In the genomic region with DNA sequence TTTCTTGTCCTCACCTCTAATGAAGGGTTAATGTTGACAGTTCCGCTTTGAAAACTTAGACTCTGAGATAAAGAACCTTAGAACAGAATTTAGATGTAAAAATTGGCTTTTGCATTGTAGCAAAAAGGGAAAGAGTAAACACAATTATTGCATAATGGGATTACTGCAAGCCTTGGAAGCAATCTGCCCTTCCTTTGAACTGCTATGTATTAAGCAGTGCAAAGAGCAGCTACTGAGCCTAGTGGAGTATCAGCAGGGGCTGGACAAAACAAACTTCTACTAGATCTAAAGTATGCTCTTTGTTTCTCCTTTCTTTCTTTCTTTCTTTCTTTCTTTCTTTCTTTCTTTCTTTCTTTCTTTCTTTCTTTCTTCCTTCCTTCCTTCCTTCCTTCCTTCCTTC, we compare ENCODE assay signal across 27 mouse cellular contexts.
DNase-seq lines count a peak whose midpoint lies in the region; ATAC-seq and TF ChIP-seq lines count a peak whose summit lies in the region.
"Had no signal": no experiment of that assay in that cellular context is flagged by ENCODE, and none has a peak within 500 bp of the region (broad histone marks: within the 10 kb centered on the region; RNA-seq: fewer than 3 reads in every experiment).

No protein-coding gene starts in this region.

- H3K4me1 ChIP-seq in forebrain, embryonic 11.5 days (replicated peaks; ENCODE audit: control insufficient read depth, insufficient read depth, low read length) = no peaks in the 10 kb centered on the region
- peaks cover 14% of the 10 kb centered on the region for H3K4me1 ChIP-seq in forebrain, embryonic 10.5 days
- H3K4me1 ChIP-seq in lung, embryonic 16.5 days (replicated peaks; ENCODE audit: control insufficient read depth, insufficient read depth, low read length) = no peaks in the 10 kb centered on the region
- H3K4me1 ChIP-seq in lung, adult 2 months (ENCODE audit: control insufficient read depth, insufficient read depth, low read length) = no peaks in the 10 kb centered on the region
- H3K4me1 ChIP-seq: embryonic facial prominence, embryonic 10.5 days; embryonic facial prominence, embryonic 13.5 days; hindbrain, embryonic 12.5 days; hindbrain, embryonic 15.5 days had no signal

- DNase-seq in forebrain, embryonic 11.5 days (ENCODE audit: low spot score) = no peak
- no peak for DNase-seq in forebrain, embryonic 10.5 days (ENCODE audit: extremely low spot score, low spot score)
- no peak for DNase-seq in lung, adult 2 months
- DNase-seq in adipocyte (ENCODE audit: low spot score) = peak; percentile 4
- no peak for DNase-seq in adrenal gland, adult (ENCODE audit: inconsistent age in 2 of 2, low spot score in 1 of 2)
- DNase-seq: adrenal gland, adult 8-10 months; adrenal gland, postnatal 25 days; B cell, adult 2 months; cerebellum, adult 18-20 months; cerebellum, adult 9-10 months; cerebellum, postnatal 14 days; embryo, embryonic 11 days; forebrain, postnatal 0 days; gastrocnemius, adult 2 months; gastrocnemius, postnatal 14 days; heart, adult 11 months had no signal

- H3K27ac ChIP-seq in forebrain, embryonic 11.5 days (ENCODE audit: low read depth, low read length) = no peak overlapping the region
- no peak overlapping the region for H3K27ac ChIP-seq in forebrain, embryonic 10.5 days
- H3K27ac ChIP-seq in lung, embryonic 16.5 days (ENCODE audit: low read length) = no peak overlapping the region
- H3K27ac ChIP-seq: embryonic facial prominence, embryonic 10.5 days; embryonic facial prominence, embryonic 13.5 days; gastrocnemius, adult 2 months; hindbrain, embryonic 12.5 days; hindbrain, embryonic 15.5 days had no signal

- TF ChIP-seq POLR2A in lung, adult 2 months (IDR thresholded peaks at IDR 0.05; ENCODE audit: borderline replicate concordance, extremely low read depth, low read depth, low read length) = no peak

- no peaks in the 10 kb centered on the region for H3K9me3 ChIP-seq in forebrain, embryonic 11.5 days (ENCODE audit: control insufficient read depth, low read length)
- 0 out of 2 replicates have a peak, but pooled peaks cover 3% of the 10 kb centered on the region for H3K9me3 ChIP-seq in forebrain, embryonic 10.5 days
- H3K9me3 ChIP-seq in lung, embryonic 16.5 days (ENCODE audit: control insufficient read depth, low read length) = no peaks in the 10 kb centered on the region
- H3K9me3 ChIP-seq: embryonic facial prominence, embryonic 10.5 days; embryonic facial prominence, embryonic 13.5 days; hindbrain, embryonic 12.5 days; hindbrain, embryonic 15.5 days had no signal

- H3K9ac ChIP-seq in forebrain, embryonic 11.5 days (ENCODE audit: low read length) = no peak overlapping the region
- H3K9ac ChIP-seq in lung, embryonic 16.5 days (ENCODE audit: low read length) = no peak overlapping the region
- H3K9ac ChIP-seq: embryonic facial prominence, embryonic 13.5 days; forebrain, postnatal 0 days; hindbrain, embryonic 12.5 days; hindbrain, embryonic 15.5 days had no signal

- peak; percentile 65; the same call in 1 of the 2 replicates for ATAC-seq in forebrain, embryonic 11.5 days (replicated peaks; ENCODE audit: low FRiP score)
- ATAC-seq in lung, embryonic 16.5 days (ENCODE audit: low read depth) = 0 out of 2 replicates have a peak, but pooled peaks have one; percentile 66
- ATAC-seq: forebrain, embryonic 14.5 days; forebrain, postnatal 0 days; Patski had no signal

- H3K4me2 ChIP-seq in forebrain, embryonic 11.5 days (ENCODE audit: low read depth, low read length, severe bottlenecking) = no peak overlapping the region
- no peak overlapping the region for H3K4me2 ChIP-seq in lung, embryonic 16.5 days (ENCODE audit: low read depth, low read length)
- H3K4me2 ChIP-seq: embryonic facial prominence, embryonic 13.5 days; heart, embryonic 11.5 days; hindbrain, embryonic 12.5 days; hindbrain, embryonic 15.5 days had no signal

- H3K27me3 ChIP-seq in forebrain, embryonic 11.5 days (ENCODE audit: control insufficient read depth, insufficient read depth, low read length) = no peaks in the 10 kb centered on the region; the same call in 1 of the 2 replicates
- peaks cover 80% of the 10 kb centered on the region for H3K27me3 ChIP-seq in forebrain, embryonic 10.5 days (ENCODE audit: poor library complexity, severe bottlenecking)
- H3K27me3 ChIP-seq in lung, embryonic 16.5 days (ENCODE audit: control insufficient read depth, insufficient read depth, low read depth, low read length) = no peaks in the 10 kb centered on the region
- H3K27me3 ChIP-seq: CH12.LX; embryonic facial prominence, embryonic 13.5 days; hindbrain, embryonic 12.5 days; hindbrain, embryonic 15.5 days; Patski had no signal

- H3K4me3 ChIP-seq in forebrain, embryonic 11.5 days (ENCODE audit: low read depth, low read length) = no peak overlapping the region
- no peak overlapping the region for H3K4me3 ChIP-seq in forebrain, embryonic 10.5 days
- no peak overlapping the region for H3K4me3 ChIP-seq in lung, embryonic 16.5 days (ENCODE audit: low read length)
- H3K4me3 ChIP-seq in lung, adult 2 months (replicated peaks; ENCODE audit: extremely low read depth, low read depth, low read length) = no peak overlapping the region
- H3K4me3 ChIP-seq: embryonic facial prominence, embryonic 10.5 days; embryonic facial prominence, embryonic 13.5 days; erythroblast, embryonic 14.5 days; gastrocnemius, adult 2 months; hindbrain, embryonic 12.5 days; hindbrain, embryonic 15.5 days had no signal

- no peak for TF ChIP-seq CTCF in lung, adult 2 months (IDR thresholded peaks at IDR 0.05; ENCODE audit: insufficient read depth, low read length)

- WGBS in forebrain, embryonic 11.5 days = 26% methylated on average over 1 of the region's 1 CpGs
- 31% methylated on average over 1 of the region's 1 CpGs for WGBS in forebrain, embryonic 10.5 days
- 43% methylated on average over 1 of the region's 1 CpGs for WGBS in lung, embryonic 16.5 days
- 60% methylated on average over 1 of the region's 1 CpGs for WGBS in lung, adult 2 months

- H3K36me3 ChIP-seq in forebrain, embryonic 11.5 days (ENCODE audit: control insufficient read depth, insufficient read depth, low read length) = no peaks in the 10 kb centered on the region
- no peaks in the 10 kb centered on the region for H3K36me3 ChIP-seq in forebrain, embryonic 10.5 days (replicated peaks)
- H3K36me3 ChIP-seq in lung, embryonic 16.5 days (ENCODE audit: control insufficient read depth, insufficient read depth, low read length) = no peaks in the 10 kb centered on the region
- H3K36me3 ChIP-seq: embryonic facial prominence, embryonic 10.5 days; embryonic facial prominence, embryonic 13.5 days; G1E; hindbrain, embryonic 12.5 days; hindbrain, embryonic 15.5 days had no signal
